ENCODE assay signal across 9 mouse cellular contexts in the genomic region with DNA sequence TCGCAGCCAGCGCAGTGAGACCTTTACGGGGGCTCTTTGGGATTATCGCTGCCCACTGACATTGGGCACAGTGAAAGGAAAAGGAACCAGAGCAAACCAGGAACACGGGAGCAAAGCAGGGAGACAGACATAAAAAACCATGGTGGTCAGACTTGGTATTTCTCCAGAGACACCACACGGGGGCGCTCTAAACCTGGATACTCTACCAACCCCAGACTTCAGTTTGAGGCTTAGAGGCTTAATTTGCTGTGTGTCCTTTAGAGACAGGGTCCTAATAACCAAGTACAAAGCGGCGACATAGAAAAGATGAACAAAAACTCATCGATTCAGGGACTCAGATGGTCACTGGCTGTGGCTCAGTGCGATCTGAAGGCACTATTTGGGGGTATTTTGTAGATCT. TPM values are rescaled to one million over a fixed set of nuclear protein-coding genes. Genes with fewer than 3 reads are reported as not detected.
A peak's percentile ranks its signal among the peaks of the same experiment; 100 is the strongest.
DNase-seq lines count a peak whose midpoint lies in the region; ATAC-seq and TF ChIP-seq lines count a peak whose summit lies in the region.
"Had no signal": no experiment of that assay in that cellular context is flagged by ENCODE, and none has a peak within 500 bp of the region (broad histone marks: within the 10 kb centered on the region; RNA-seq: fewer than 3 reads in every experiment).

No protein-coding gene starts in this region.

- no peaks in the 10 kb centered on the region for H3K36me3 ChIP-seq in kidney, embryonic 14.5 days (ENCODE audit: control insufficient read depth, insufficient read depth, low read length)
- H3K36me3 ChIP-seq in ES-E14 (ENCODE audit: control insufficient read depth, insufficient read depth, low read length, poor library complexity, severe bottlenecking), result no peaks in the 10 kb centered on the region
- H3K36me3 ChIP-seq in neural tube, embryonic 11.5 days (ENCODE audit: control insufficient read depth, insufficient read depth, low read length), result no peaks in the 10 kb centered on the region
- H3K36me3 ChIP-seq: lung, embryonic 15.5 days had no signal

- peaks cover 6% of the 10 kb centered on the region for H3K9me3 ChIP-seq in kidney, embryonic 14.5 days (ENCODE audit: control insufficient read depth, low read length)
- no peaks in the 10 kb centered on the region for H3K9me3 ChIP-seq in ES-E14 (ENCODE audit: control insufficient read depth, insufficient read depth, low read depth, low read length)
- peaks cover 2% of the 10 kb centered on the region; the same call in 1 of the 2 replicates for H3K9me3 ChIP-seq in neural tube, embryonic 11.5 days (ENCODE audit: control insufficient read depth, low read length)
- H3K9me3 ChIP-seq: lung, embryonic 15.5 days had no signal

- ATAC-seq in kidney, embryonic 14.5 days (ENCODE audit: low FRiP score, low TSS enrichment), result no peak
- ATAC-seq in granulocyte monocyte progenitor cell, adult 5-6 weeks (replicated peaks; ENCODE audit: poor library complexity, severe bottlenecking), result peak; percentile 59; the same call in 1 of the 2 replicates
- no peak for ATAC-seq in neural tube, embryonic 11.5 days (ENCODE audit: insufficient read depth, low FRiP score, low TSS enrichment)

- no peak overlapping the region for H3K4me2 ChIP-seq in kidney, embryonic 14.5 days (replicated peaks; ENCODE audit: low read depth, low read length)
- no peak overlapping the region for H3K4me2 ChIP-seq in neural tube, embryonic 11.5 days (ENCODE audit: low read depth)
- H3K4me2 ChIP-seq: lung, embryonic 15.5 days had no signal

- peak; percentile 36 for DNase-seq in kidney, adult 18-20 months
- peak; percentile 47 for DNase-seq in ES-E14 (ENCODE audit: low read depth, low spot score)
- DNase-seq in cerebellum, adult 8-10 months, result peak; percentile 79
- DNase-seq in left cerebral cortex, postnatal 25 days (ENCODE audit: low spot score in 2 of 2), result peak; percentile 49 to 60
- peak; percentile 62 for DNase-seq in neural tube, embryonic 11.5 days (ENCODE audit: low spot score)
- DNase-seq in spleen, adult 12 weeks (ENCODE audit: low spot score), result no peak

- in situ Hi-C loops in ES-E14 (cut with MboI; ENCODE audit: low sequenced_read_pairs in 2 of 2, unreplicated experiment in 2 of 2), result no loop called here

- no peak overlapping the region for H3K9ac ChIP-seq in kidney, embryonic 14.5 days (ENCODE audit: low read depth, low read length)
- H3K9ac ChIP-seq in ES-E14 (ENCODE audit: insufficient read depth, low read depth, low read length, poor library complexity, severe bottlenecking), result no peak overlapping the region
- H3K9ac ChIP-seq in neural tube, embryonic 11.5 days (ENCODE audit: low read length), result no peak overlapping the region
- H3K9ac ChIP-seq: lung, embryonic 15.5 days had no signal

- no peak overlapping the region for H3K27ac ChIP-seq in kidney, embryonic 14.5 days (ENCODE audit: low read depth, low read length)
- H3K27ac ChIP-seq in ES-E14 (ENCODE audit: insufficient read depth, low read depth, low read length, poor library complexity, severe bottlenecking), result no peak overlapping the region
- H3K27ac ChIP-seq in neural tube, embryonic 11.5 days (ENCODE audit: low read depth, low read length), result no peak overlapping the region
- H3K27ac ChIP-seq: lung, embryonic 15.5 days had no signal

- H3K27me3 ChIP-seq in kidney, embryonic 14.5 days (ENCODE audit: control insufficient read depth, insufficient read depth, low read length), result no peaks in the 10 kb centered on the region
- no peaks in the 10 kb centered on the region for H3K27me3 ChIP-seq in neural tube, embryonic 11.5 days (ENCODE audit: control insufficient read depth, insufficient read depth, low read length)
- H3K27me3 ChIP-seq: lung, embryonic 15.5 days had no signal

- 15% methylated on average over 11 of the region's 11 CpGs for WGBS in kidney, embryonic 14.5 days
- 19% methylated on average over 11 of the region's 11 CpGs for WGBS in neural tube, embryonic 11.5 days

- H3K4me3 ChIP-seq in kidney, embryonic 14.5 days (ENCODE audit: low read length), result no peak overlapping the region
- no peak overlapping the region for H3K4me3 ChIP-seq in ES-E14 (ENCODE audit: insufficient read depth in 1 of 2, low read depth in 1 of 2, low read length in 2 of 2, poor library complexity in 1 of 2, severe bottlenecking in 1 of 2)
- H3K4me3 ChIP-seq in neural tube, embryonic 11.5 days (ENCODE audit: low read depth, low read length), result no peak overlapping the region
- H3K4me3 ChIP-seq: lung, embryonic 15.5 days had no signal

- intact Hi-C loops in left cerebral cortex, postnatal 25 days (cut with DNase I), result loop anchor here (5.0 kb wide), 1 partner anchor 142 kb away; no protein-coding TSS in a partner anchor

- H3K4me1 ChIP-seq in kidney, embryonic 14.5 days (ENCODE audit: control insufficient read depth, insufficient read depth, low read length), result no peaks in the 10 kb centered on the region
- H3K4me1 ChIP-seq in ES-E14 (ENCODE audit: control insufficient read depth in 2 of 2, insufficient read depth in 2 of 2, low read length in 2 of 2, poor library complexity in 1 of 2), result 0 out of 4 replicates have a peak, but pooled peaks cover 0 to 2% of the 10 kb centered on the region in 2 experiments
- no peaks in the 10 kb centered on the region for H3K4me1 ChIP-seq in neural tube, embryonic 11.5 days (ENCODE audit: control insufficient read depth, insufficient read depth, low read length)

TF ChIP-seq in ES-E14, 5 proteins besides CTCF, POLR2A, EP300 and RAD21:
- TF ChIP-seq MAFK (IDR thresholded peaks at IDR 0.05; ENCODE audit: insufficient read depth, low read depth, low read length) (no peak), ZC3H11A (IDR thresholded peaks at IDR 0.05; ENCODE audit: borderline replicate concordance, low read depth, low read length) (peak; percentile 59), ZNF384 (IDR thresholded peaks at IDR 0.05; ENCODE audit: low read depth, low read length) (0 out of 2 replicates have a peak, but pooled peaks have one; percentile 33), HCFC1 (IDR thresholded peaks at IDR 0.05; ENCODE audit: borderline replicate concordance, insufficient read depth, low read length) (no peak), CHD2 (IDR thresholded peaks at IDR 0.05; ENCODE audit: low read depth, low read length) (no peak)

RNA-seq across cellular contexts. Expression of a gene that starts 39.3 kb away (rescaled TPM):
- 34.7 and 45.3 TPM in 2 replicates for polyA plus RNA-seq in kidney, embryonic 14.5 days (2014; fragmentation: Nextera tagmentation; extraction: Ambion mirVana)
- 28.0 and 51.9 TPM in 2 replicates for total RNA-seq in ES-E14 (2012; rRNA removed)
- total RNA-seq in granulocyte monocyte progenitor cell, adult 5-6 weeks (2014; fragmentation: Nextera tagmentation), result not detected in 2 replicates
- not detected in 2 replicates for total RNA-seq in granulocyte monocyte progenitor cell, adult 5-6 weeks (2017)
- total RNA-seq in left cerebral cortex, postnatal 25 days (2021), result 100 to 1,000 TPM; 102 TPM
- polyA plus RNA-seq in neural tube, embryonic 11.5 days (2014; fragmentation: Nextera tagmentation; extraction: Ambion mirVana), result 6.1 TPM in 2 replicates

RNA-seq across cellular contexts. Expression of a gene that starts 45.4 kb away (rescaled TPM):
- polyA plus RNA-seq in kidney, embryonic 14.5 days (2014; fragmentation: Nextera tagmentation; extraction: Ambion mirVana), result 4.3 and 5.8 TPM in 2 replicates
- total RNA-seq in ES-E14 (2012; rRNA removed), result 0.04 and 0.11 TPM in 2 replicates
- total RNA-seq in granulocyte monocyte progenitor cell, adult 5-6 weeks (2014; fragmentation: Nextera tagmentation), result not detected in 2 replicates
- not detected in 2 replicates for total RNA-seq in granulocyte monocyte progenitor cell, adult 5-6 weeks (2017)
- 1 to 10 TPM; 1.7 to 2.6 TPM for total RNA-seq in left cerebral cortex, postnatal 25 days (2021)
- 0.05 TPM in 1 of 2 replicates, not detected in the other for polyA plus RNA-seq in neural tube, embryonic 11.5 days (2014; fragmentation: Nextera tagmentation; extraction: Ambion mirVana)

RNA-seq across cellular contexts. Expression of a gene that starts 57.6 kb away (rescaled TPM):
- polyA plus RNA-seq in kidney, embryonic 14.5 days (2014; fragmentation: Nextera tagmentation; extraction: Ambion mirVana), result 0.15 and 0.19 TPM in 2 replicates
- 2.0 and 2.9 TPM in 2 replicates for total RNA-seq in ES-E14 (2012; rRNA removed)
- total RNA-seq in granulocyte monocyte progenitor cell, adult 5-6 weeks (2014; fragmentation: Nextera tagmentation), result not detected in 2 replicates
- total RNA-seq in granulocyte monocyte progenitor cell, adult 5-6 weeks (2017), result not detected in 2 replicates
- total RNA-seq in left cerebral cortex, postnatal 25 days (2021), result 10 to 100 TPM; 81.8 to 86.2 TPM
- polyA plus RNA-seq in neural tube, embryonic 11.5 days (2014; fragmentation: Nextera tagmentation; extraction: Ambion mirVana), result 0.37 and 0.65 TPM in 2 replicates

Comparison
In these comparisons a context has a peak if more than half of its experiments do, and no peak if none do; other contexts are left out.
1. RNA of a gene that starts 39.3 kb away (total RNA-seq): 102 TPM in left cerebral cortex, postnatal 25 days and 28.0 to 51.9 TPM in ES-E14; not detected in granulocyte monocyte progenitor cell, adult 5-6 weeks; every median in the first group is over 10 times any median in the second.
2. RNA of a gene that starts 57.6 kb away (total RNA-seq): 81.8 to 86.2 TPM in left cerebral cortex, postnatal 25 days; 2.0 to 2.9 TPM in ES-E14 and not detected in granulocyte monocyte progenitor cell, adult 5-6 weeks; every median in the first group is over 10 times any median in the second.